Mouse (Mus musculus) heart, adult 2 months (tissue): Measurements from ENCODE around the gene Inpp5a. TPM values are rescaled to one million over a fixed set of nuclear protein-coding genes. Genes with fewer than 3 reads are reported as not detected.

Experiments
- DNase-seq, 2 experiments: peaks; one replicate each; pipeline ENCODE4 v3.0.0; 2021
- H3K27ac ChIP-seq: fragments of 200-600 bp; 2 replicates; pipeline ENCODE4 v1.8.1; 2022
- H3K27me3 ChIP-seq: fragments of 200-500 bp; 2 replicates; pipeline ENCODE4 v1.6.1; 2012; ENCODE audit warnings: mild to moderate bottlenecking, low read length, inconsistent platforms, mixed read lengths; ENCODE audit not compliant: control insufficient read depth, insufficient read depth
- H3K36me3 ChIP-seq: fragments of 200-500 bp; 2 replicates; pipeline ENCODE4 v1.6.1; 2012; ENCODE audit warnings: low read length, inconsistent platforms; ENCODE audit not compliant: control insufficient read depth, insufficient read depth
- H3K4me1 ChIP-seq: fragments of 200-500 bp; 2 replicates; pipeline ENCODE4 v1.6.1; 2011; ENCODE audit warnings: low read length; ENCODE audit not compliant: control insufficient read depth, insufficient read depth
- H3K4me3 ChIP-seq: fragments of 200-600 bp; 2 replicates; pipeline ENCODE4 v1.8.1; 2022
- H3K79me2 ChIP-seq: fragments of 200-500 bp; replicated peaks from 2 replicates; pipeline ENCODE4 v1.6.1; 2012; ENCODE audit warnings: mild to moderate bottlenecking, inconsistent platforms, low read length, moderate library complexity, mixed read lengths; ENCODE audit not compliant: control insufficient read depth, insufficient read depth
- H3K9ac ChIP-seq: fragments of 200-500 bp; 2 replicates; pipeline ENCODE4 v1.6.1; 2012; ENCODE audit warnings: low read depth, mild to moderate bottlenecking, control low read depth, inconsistent platforms, low read length, mixed read lengths
- CTCF ChIP-seq: fragments of 200-600 bp; IDR thresholded peaks from 2 replicates; pipeline ENCODE4 v1.8.1; 2022; ENCODE audit warnings: antibody characterized with exemption, mild to moderate bottlenecking, moderate library complexity
- EP300 ChIP-seq: fragments of 200-500 bp; IDR thresholded peaks from 2 replicates; pipeline ENCODE4 v1.6.1; 2011; ENCODE audit warnings: low read depth, low read length, control low read depth; ENCODE audit not compliant: insufficient read depth
- POLR2A ChIP-seq: fragments of 200-500 bp; IDR thresholded peaks from 2 replicates; pipeline ENCODE4 v1.6.1; 2011; ENCODE audit warnings: mild to moderate bottlenecking, low read depth, low read length, control low read depth; ENCODE audit not compliant: insufficient read depth
- WGBS: fragments of 180-500 bp; shearing (Covaris S2); methylation state at CpG from one replicate; pipeline ENCODE4 v1.1.7; 2018; 5-methylcytosine and 5-hydroxymethylcytosine counted together
- intact Hi-C: fragments of 180-260 bp; cut with DNase I; formaldehyde crosslinking; loops from one replicate; pipeline ENCODE4 v1.15.1; 2025
- polyA plus RNA-seq: library from polyadenylated mRNA; depleted of rRNA; stranded (reverse); fragments of >200 nt; gene quantifications from 2 replicates; pipeline ENCODE4 v1.2.3, GENCODE M21; 2012
- total RNA-seq, 2 experiments: library from RNA; stranded (reverse); gene quantifications; 2 replicates each; pipeline ENCODE4 v1.2.3; 2021

Gene Inpp5a
- total and polyA plus RNA-seq, 3 experiments = 134 to 306 (median 280) TPM

DNA sequence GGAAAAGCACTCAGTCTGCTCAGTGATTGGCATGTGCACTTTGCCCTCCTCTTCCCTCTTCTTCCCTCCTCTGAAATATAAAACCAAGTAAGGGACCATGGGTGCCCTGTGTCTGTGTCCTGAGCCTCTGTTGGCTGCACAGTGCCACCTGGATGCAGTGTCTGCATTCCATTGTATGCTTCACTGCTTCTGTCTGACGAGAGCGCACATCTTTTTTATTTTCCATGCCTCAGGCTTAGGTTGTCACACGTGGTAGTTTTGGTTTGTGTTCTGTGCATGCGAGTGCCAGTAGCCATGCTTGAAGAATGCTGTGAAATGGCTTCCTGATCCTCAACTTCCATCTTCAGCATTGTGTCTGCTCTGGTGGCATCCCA is 142.5 kb downstream of the Inpp5a start:
- no peaks in the 10 kb centered on the region for H3K79me2 ChIP-seq
- peaks cover 1% of the 10 kb centered on the region; the same call in 1 of the 2 replicates for H3K4me1 ChIP-seq
- H3K9ac ChIP-seq = no peak overlapping the region
- DNase-seq = no peak
- WGBS = 84% methylated on average over 4 of the region's 4 CpGs
- H3K27ac ChIP-seq = no peak overlapping the region
- H3K36me3 ChIP-seq = no peaks in the 10 kb centered on the region
- TF ChIP-seq POLR2A (no peak), EP300 (no peak)
- H3K27me3 ChIP-seq = no peaks in the 10 kb centered on the region
- intact Hi-C loops = no loop called here
- H3K4me3 ChIP-seq = no peak overlapping the region

- Histone ChIP-seq H3K27ac (no peak overlapping the region), H3K4me1 (peaks cover 3% of the 10 kb centered on the region), H3K9ac (no peak overlapping the region), H3K27me3 (no peaks in the 10 kb centered on the region), H3K79me2 (no peaks in the 10 kb centered on the region), H3K36me3 (peaks cover 4% of the 10 kb centered on the region), H3K4me3 (no peak overlapping the region)
- DNase-seq = peak; percentile 55 to 63
- TF ChIP-seq EP300 = no peak
- intact Hi-C loops = loop anchor here (5.0 kb wide), 1 partner anchor 234 kb away; no protein-coding TSS in a partner anchor
- WGBS = 64% methylated on average over 5 of the region's 5 CpGs
Measured at GRCm38 (mm10) chr7:139536331-139536730, 147.4 kb downstream of the Inpp5a start.

DNA sequence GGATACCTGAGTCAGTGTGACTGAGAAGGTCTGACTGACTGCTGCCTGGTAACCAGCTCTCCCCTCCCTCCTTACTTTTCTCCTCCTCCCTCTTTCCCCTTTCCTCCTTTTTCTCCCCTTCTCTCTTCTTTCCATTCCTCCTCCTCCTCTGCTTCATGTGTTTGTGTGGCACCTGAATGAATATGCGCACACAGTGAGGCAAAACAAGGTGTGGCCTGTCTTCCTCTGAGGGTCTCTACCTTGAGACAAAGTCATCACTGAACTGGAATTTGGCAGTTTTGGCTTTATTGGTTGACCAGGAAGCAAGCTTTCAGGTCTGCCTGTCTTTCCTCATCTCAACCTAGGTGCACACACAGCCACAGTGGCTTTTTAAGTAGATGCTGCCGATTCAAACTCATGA is 147.9 kb downstream of the Inpp5a start:
- Histone ChIP-seq H3K4me1 (peaks cover 3% of the 10 kb centered on the region), H3K27me3 (no peaks in the 10 kb centered on the region), H3K36me3 (peaks cover 4% of the 10 kb centered on the region), H3K79me2 (no peaks in the 10 kb centered on the region), H3K4me3 (no peak overlapping the region), H3K9ac (no peak overlapping the region), H3K27ac (no peak overlapping the region)
- DNase-seq = no peak
- 95% methylated on average over 2 of the region's 2 CpGs for WGBS
- TF ChIP-seq EP300 = no peak
- intact Hi-C loops = loop anchor here (5.0 kb wide), 1 partner anchor 235 kb away; no protein-coding TSS in a partner anchor

GRCm38 (mm10) chr7:139537831-139538230 is 148.9 kb downstream of the Inpp5a start:
- H3K27me3 ChIP-seq = no peaks in the 10 kb centered on the region
- H3K4me3 ChIP-seq = no peak overlapping the region
- H3K4me1 ChIP-seq = peaks cover 3% of the 10 kb centered on the region
- intact Hi-C loops = loop anchor here (5.0 kb wide), 1 partner anchor 236 kb away; no protein-coding TSS in a partner anchor
- DNase-seq = no peak
- H3K79me2 ChIP-seq = no peaks in the 10 kb centered on the region
- peaks cover 4% of the 10 kb centered on the region for H3K36me3 ChIP-seq
- WGBS = 91% methylated on average over 9 of the region's 9 CpGs
- no peak overlapping the region for H3K27ac ChIP-seq
- no peak overlapping the region for H3K9ac ChIP-seq
- TF ChIP-seq CTCF (no peak), POLR2A (no peak)

DNA sequence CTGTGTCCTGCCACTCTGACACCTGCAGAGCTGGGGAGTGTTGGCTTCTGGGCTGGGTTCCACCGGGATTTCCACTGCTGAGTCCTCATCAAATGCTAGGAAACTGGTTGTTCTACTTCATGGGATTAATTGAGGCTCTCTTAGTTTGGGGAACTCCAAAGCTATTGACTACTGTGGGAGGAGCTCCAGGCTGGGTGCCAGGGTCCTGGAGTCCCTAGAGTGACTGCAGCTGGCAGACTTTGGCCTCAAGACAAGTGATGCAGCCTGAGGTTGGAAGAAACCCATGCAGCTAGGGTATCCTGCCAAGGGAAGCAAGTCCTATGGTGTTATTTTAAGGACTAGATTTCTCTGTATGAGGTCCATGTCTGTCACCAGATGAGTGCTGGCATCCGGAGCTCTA is 149.6 kb downstream of the Inpp5a start:
- 49% methylated on average over 2 of the region's 2 CpGs for WGBS
- Histone ChIP-seq H3K4me3 (no peak overlapping the region), H3K9ac (no peak overlapping the region), H3K27ac (no peak overlapping the region), H3K36me3 (peaks cover 4% of the 10 kb centered on the region), H3K27me3 (no peaks in the 10 kb centered on the region), H3K79me2 (no peaks in the 10 kb centered on the region), H3K4me1 (peaks cover 3% of the 10 kb centered on the region)
- peak; percentile 60 to 73 for DNase-seq
- intact Hi-C loops = loop anchor here (5.0 kb wide), 1 partner anchor 236 kb away; no protein-coding TSS in a partner anchor
- TF ChIP-seq POLR2A = no peak
- no peak for TF ChIP-seq CTCF
- no peak for TF ChIP-seq EP300

GRCm38 (mm10) chr7:139540601-139541000 is 151.7 kb downstream of the Inpp5a start:
- TF ChIP-seq POLR2A = no peak
- no peak for TF ChIP-seq CTCF
- TF ChIP-seq EP300 = no peak
- no peaks in the 10 kb centered on the region for H3K79me2 ChIP-seq
- H3K27ac ChIP-seq = no peak overlapping the region
- DNase-seq = no peak
- 43% methylated on average over 1 of the region's 1 CpGs for WGBS
- H3K9ac ChIP-seq = no peak overlapping the region
- H3K4me3 ChIP-seq = no peak overlapping the region
- intact Hi-C loops = no loop called here
- no peaks in the 10 kb centered on the region for H3K27me3 ChIP-seq
- H3K4me1 ChIP-seq = peaks cover 3% of the 10 kb centered on the region
- peaks cover 4% of the 10 kb centered on the region for H3K36me3 ChIP-seq
